Mouse (Mus musculus): Measurements from ENCODE around the gene Znhit1. TPM values are rescaled to one million over a fixed set of nuclear protein-coding genes. Genes with fewer than 3 reads are reported as not detected.

Znhit1 gene
- polyA plus RNA-seq (2017; shearing (Covaris generic)): 54.3 TPM

DNA sequence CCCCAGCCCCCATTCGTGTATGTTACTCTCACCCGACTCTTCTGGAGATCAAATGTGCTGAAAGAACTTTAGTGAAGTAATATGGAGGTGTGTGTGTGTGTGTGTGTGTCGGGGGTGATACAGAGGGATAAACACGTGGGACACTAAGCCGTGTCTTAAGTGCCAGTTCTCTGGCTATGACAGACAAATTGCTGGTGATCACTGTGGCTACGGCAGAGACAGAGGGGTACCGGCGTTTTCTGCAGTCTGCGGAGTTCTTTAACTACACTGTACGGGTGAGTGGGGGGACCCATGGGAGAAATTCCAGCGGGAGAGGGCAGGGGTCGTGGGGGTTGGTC, at the start of gene Znhit1:
Gene Znhit1, minus strand, starts transcription at position 88 of the 338 bp plus-strand sequence.

GRCm38 (mm10) chr5:137026092-137026491, 38.3 kb upstream of the Znhit1 start, which contains the start of gene Vgf:
Gene Vgf (plus strand): TSS chr5:137026392.

GRCm38 (mm10) chr5:136986695-136987137, 1.1 kb downstream of the Znhit1 start, which contains the start of gene Plod3:
Gene Plod3 (plus strand): TSS chr5:136987019.

GRCm38 (mm10) chr5:136966331-136966730, 21.5 kb downstream of the Znhit1 start, which contains the start of gene Cldn15:
Gene Cldn15 (plus strand): TSS chr5:136966616.

DNA sequence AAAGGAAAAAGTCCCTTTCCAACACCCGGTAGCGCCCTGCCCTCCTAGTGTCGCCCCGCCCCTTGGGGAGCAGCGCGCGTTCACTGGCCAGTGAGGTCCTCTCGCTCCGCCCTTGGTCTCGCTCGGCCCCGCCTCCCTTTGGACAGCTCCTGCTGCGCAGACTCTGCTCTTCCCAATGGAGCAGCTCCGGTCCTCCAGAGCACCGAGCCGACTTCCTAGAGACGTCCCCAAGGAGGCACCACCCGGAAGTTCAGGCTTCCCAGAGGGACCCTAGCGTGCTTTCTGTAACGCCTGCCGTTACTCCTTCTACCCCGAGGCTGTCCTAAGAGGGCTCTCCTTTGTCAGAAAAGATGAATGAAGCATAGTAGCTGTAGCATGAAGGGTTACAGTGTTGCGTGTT, 34.8 kb downstream of the Znhit1 start, which contains the start of gene Fis1:
Gene Fis1, plus strand, starts transcription at position 261 of the 400 bp plus-strand sequence.

Other genes with a start within 250 kb of the Znhit1 start
- gene Col26a1, start 104.8 kb downstream of the Znhit1 start, polyA plus RNA-seq (2017; shearing (Covaris generic)): 0.48 TPM
- gene Ift22, start 79.9 kb downstream of the Znhit1 start, polyA plus RNA-seq (2017; shearing (Covaris generic)): 7.8 TPM
- gene Fis1, start 34.7 kb downstream of the Znhit1 start, polyA plus RNA-seq (2017; shearing (Covaris generic)): 260 TPM
- not detected for gene Cldn15, start 21.4 kb downstream of the Znhit1 start, polyA plus RNA-seq (2017; shearing (Covaris generic))
- gene Plod3, start 1.0 kb downstream of the Znhit1 start, polyA plus RNA-seq (2017; shearing (Covaris generic)): 9.1 TPM
- gene Vgf, start 38.4 kb upstream of the Znhit1 start, polyA plus RNA-seq (2017; shearing (Covaris generic)): 0.30 TPM
- gene Ap1s1, start 58.1 kb upstream of the Znhit1 start, polyA plus RNA-seq (2017; shearing (Covaris generic)): 81.2 TPM
- gene Serpine1, start 84.2 kb upstream of the Znhit1 start, polyA plus RNA-seq (2017; shearing (Covaris generic)): not detected
- 16.0 TPM for gene Trim56, start 128.2 kb upstream of the Znhit1 start, polyA plus RNA-seq (2017; shearing (Covaris generic))
- gene Muc3, start 161.3 kb upstream of the Znhit1 start, polyA plus RNA-seq (2017; shearing (Covaris generic)): not detected
- 1.6 TPM for gene Muc3a, start 224.4 kb upstream of the Znhit1 start, polyA plus RNA-seq (2017; shearing (Covaris generic))